Mouse (Mus musculus) granulocyte monocyte progenitor cell, adult 5-6 weeks (primary cell): ENCODE data around the gene March10. TPM values are rescaled to one million over a fixed set of nuclear protein-coding genes. Genes with fewer than 3 reads are reported as not detected.

Source experiments
- ATAC-seq: replicated peaks from 2 replicates; pipeline ENCODE4 v1.8.0; 2016; ENCODE audit warnings: mild to moderate bottlenecking, moderate TSS enrichment, inconsistent platforms; ENCODE audit not compliant: poor library complexity, severe bottlenecking
- total RNA-seq, 2 experiments: library from RNA; stranded (forward) in 1 of 2; stranded (reverse) in 1 of 2; fragments of 200-712, 200-1000 nt in 1 of 2; fragments of >200 nt in 1 of 2; fragmentation: Nextera tagmentation in 1 of 2; gene quantifications; 2 replicates each; pipeline ENCODE4 v1.2.3; 2014 to 2017

March10 gene
- total RNA-seq, 2 experiments from 2014 or later: not detected

GRCm38 (mm10) chr11:105363598-105364385 lies 92.7 kb downstream of the March10 start:
- ATAC-seq: no peak

- peak; percentile 90 for ATAC-seq
Measured at GRCm38 (mm10) chr11:105362946-105363597, 93.5 kb downstream of the March10 start.

- no peak for ATAC-seq
Measured at GRCm38 (mm10) chr11:105362041-105362765, 94.3 kb downstream of the March10 start.

GRCm38 (mm10) chr11:105356301-105356700 lies 100.2 kb downstream of the March10 start:
- ATAC-seq: no peak

GRCm38 (mm10) chr11:105353891-105354280 lies 102.6 kb downstream of the March10 start:
- no peak for ATAC-seq

DNA sequence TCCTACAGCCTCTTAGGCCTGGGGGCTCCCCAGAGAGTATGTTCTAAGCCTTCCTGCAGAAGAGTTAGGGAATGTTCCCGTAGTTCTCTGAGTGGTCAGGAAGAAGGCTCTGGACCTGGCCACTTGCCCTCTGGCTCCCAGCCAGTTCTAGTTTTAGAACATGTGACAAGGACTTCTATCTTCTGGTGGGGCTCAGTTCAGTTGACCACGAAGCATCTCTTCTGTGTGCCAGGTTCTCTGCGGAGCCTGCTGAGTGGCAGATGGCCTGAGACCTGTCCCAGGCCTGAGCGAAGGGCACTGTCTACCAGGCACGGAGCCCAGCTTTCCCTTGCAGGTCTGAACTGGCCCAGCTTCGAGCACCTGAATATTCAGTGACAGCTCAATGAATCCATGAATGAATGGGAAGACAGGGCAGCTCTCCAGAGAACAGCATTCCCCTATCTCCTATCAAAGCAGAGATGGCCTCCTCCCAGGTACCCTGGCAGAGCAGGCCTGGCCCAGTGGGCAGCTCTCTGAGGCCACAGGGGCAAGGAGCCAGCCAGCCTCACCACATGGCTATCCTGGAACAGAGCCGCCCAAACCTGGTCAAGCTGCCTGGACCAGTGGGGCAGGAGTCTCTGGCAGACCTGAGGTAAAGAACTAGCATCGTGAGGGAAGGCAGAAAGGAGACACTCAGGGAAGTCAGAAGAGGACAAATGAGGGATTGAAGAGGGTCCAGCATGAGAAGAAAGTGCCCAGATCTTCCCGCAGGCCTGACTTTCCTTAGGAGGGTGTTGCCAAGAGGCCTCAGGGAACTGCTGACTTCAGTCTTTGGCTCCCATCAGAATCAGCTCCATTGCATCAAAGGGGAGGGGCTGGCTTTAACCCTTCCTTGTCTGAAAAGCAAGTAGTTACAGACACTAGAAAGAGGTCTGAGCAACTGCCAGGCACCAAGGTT lies 103.3 kb downstream of the March10 start:
- ATAC-seq: no peak

- no peak for ATAC-seq
Measured at GRCm38 (mm10) chr11:105352152-105352551, 104.4 kb downstream of the March10 start.

GRCm38 (mm10) chr11:105350643-105351042 lies 105.9 kb downstream of the March10 start:
- ATAC-seq: no peak

DNA sequence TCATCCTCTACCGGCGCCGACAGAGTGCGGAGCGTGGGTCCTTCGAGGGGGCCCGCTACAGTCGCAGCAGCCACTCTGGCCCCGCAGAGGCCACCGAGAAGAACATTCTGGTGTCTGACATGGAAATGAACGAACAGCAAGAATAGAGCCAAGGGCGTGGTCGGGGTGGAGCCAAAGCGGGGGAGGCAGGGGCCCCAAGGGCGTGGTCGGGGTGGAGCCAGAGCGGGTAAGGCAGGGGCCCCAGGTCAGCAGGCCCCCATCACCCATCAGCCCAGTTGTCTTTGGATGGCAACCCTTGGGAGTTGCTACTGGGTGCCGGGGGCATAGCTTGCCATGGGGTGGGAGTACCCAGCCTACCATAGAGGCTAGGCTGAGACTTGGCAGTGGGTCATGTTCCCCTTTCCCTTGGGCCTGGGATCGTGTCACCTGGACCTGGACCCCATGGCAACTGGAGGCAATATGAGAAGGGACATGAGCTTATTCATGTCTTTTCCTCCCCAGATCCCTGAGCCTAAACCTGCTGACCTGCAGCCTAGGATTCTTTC lies 106.7 kb downstream of the March10 start:
- no peak for ATAC-seq

DNA sequence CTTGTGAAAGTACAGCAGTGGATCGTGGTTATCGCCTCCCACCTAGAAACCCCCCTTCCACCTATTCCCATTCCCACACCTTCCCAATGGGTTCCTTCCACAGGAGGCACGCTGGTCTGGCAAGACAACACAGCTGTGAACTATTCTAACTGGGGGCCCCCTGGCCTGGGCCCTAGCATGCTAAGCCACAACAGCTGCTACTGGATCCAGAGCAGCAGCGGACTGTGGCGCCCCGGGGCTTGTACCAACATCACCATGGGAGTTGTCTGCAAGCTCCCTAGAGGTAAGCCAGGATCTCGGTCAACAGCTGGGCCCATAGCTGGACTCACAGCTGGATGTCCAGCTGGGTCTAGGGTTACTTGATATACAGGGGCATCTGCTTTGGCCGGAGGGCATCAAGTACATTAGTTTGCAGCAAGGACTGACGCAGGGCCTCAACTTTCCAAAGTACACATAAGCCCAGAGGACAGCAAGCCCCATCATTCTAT lies 108.0 kb downstream of the March10 start:
- no peak for ATAC-seq

- peak; percentile 88 for ATAC-seq
Measured at GRCm38 (mm10) chr11:105347162-105348161, 109.1 kb downstream of the March10 start.

DNA sequence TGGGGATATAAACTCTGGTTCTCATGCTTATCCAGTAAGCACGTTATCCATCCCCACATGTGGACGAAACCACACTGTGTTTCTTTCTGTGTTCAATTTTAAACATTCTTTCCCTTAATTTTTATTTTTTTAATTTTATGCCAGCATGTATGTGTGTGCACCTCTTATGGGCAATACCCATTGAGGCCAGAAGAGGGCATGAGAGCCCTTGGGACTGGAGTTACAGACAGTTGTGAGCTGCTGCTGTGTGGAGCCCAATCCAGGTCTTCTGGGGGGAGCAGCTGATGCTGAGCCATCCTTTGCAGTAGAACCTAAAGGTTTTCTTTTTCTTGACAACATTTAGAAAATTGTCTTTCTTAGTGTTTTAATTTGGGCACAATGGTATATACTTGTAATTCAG lies 111.3 kb downstream of the March10 start:
- ATAC-seq: no peak; the same call in 1 of the 2 replicates

DNA sequence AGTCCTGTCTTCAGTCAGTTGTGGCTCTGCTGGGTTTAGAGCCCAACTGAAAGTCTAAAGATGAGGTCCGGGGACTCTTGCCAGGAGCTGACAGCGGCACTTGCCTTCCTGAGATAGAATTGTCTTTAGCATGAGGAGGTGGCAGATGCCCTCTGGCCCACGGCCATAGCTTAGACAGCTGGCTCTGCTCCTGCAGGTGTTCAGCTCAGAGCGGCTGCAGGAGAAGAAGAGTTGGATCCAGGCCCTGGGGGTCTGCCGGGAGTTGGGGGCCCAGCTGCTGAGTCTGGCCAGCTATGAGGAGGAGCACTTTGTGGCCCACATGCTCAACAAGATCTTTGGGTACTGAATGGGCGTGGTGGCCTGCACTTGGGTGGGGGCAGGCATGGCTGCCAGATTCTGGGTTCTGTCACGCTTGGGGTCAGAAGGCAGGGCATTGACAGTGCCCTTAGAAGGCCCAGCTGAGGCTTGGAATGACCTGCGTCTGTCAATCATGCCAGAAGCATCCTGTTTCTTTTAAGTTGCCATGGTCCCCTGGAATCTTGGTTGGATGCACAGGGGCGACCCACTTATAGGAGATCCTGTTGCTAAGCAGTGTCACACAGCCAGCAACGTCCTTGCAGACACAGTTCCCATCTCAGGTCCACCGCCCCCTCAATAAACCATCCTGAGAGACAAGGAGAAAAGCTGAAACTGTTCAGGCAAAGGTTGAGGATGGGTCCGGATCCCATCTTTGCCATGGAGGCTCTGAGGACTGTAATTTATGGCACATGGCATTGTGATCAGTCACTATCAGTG lies 117.7 kb downstream of the March10 start:
- ATAC-seq: no peak

DNA sequence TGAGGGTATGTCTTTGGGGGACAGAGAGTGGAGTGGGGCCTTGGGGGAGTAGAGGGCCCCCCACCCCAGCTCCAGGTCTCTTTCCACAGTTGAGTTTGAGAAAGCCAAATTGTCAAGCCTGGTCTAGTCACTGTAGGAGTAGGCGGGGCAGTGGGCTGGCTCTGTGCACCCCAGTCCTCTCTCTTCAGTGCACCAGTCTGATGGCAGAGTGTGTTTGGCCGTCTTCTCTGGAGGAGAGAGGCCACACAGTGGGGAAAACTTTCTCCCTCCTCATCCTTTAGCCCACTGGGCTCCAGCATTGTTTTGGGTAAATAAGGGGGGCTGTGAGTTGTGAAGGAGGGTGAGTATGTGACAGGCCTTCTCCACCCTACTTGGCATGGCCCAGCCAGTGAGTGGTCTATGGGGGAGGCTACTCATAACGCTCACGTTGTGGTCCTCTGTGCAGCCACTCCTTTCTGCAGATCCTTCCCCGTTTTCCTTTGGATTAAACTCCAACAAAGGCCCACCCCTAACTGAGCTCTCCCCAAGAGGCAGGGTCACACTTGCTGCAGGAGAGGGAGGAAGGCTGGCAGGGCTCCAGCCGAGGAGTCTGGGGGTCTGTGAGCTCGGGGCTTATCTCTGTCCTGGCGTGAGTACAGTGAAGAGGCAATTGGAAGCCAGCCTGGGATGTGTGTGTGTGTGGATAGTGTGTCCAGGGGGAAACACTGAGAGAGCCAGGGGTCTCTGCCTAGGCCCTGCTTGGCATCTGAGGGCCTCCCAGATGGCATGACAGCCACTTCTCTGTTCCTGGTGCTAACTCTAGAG lies 122.5 kb downstream of the March10 start:
- no peak for ATAC-seq

GRCm38 (mm10) chr11:105332468-105332867 lies 124.1 kb downstream of the March10 start:
- ATAC-seq: peak; percentile 45

GRCm38 (mm10) chr11:105331732-105332131 lies 124.8 kb downstream of the March10 start:
- ATAC-seq: no peak

DNA sequence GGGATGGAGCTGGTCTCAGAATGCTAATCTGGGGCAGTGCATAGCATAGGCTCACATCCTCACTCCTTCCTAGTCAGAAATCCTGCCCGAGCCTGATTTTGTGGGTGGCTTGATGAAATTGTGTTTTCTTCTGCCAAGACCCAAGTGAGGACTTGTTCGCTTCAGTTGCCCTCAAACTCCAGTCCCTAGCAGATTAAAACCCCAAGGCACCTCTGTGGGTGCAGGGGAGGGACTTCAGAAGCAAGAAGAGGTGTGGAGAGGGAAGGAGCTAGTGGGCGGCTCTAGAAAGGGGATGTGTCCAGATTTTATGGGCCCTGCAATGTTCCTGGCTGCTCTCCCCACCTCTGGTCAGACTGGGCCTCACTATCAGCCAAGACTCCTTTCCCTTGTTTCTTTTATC lies 125.4 kb downstream of the March10 start:
- ATAC-seq: no peak
